Mouse (Mus musculus) G1E (cell line): ENCODE data around the gene Enho. TPM values are rescaled to one million over a fixed set of nuclear protein-coding genes. Genes with fewer than 3 reads are reported as not detected.

Experiments used
- ATAC-seq: 2 replicates; pipeline ENCODE4 v1.8.0; 2016; ENCODE audit warnings: mild to moderate bottlenecking; ENCODE audit not compliant: insufficient number of reproducible peaks, poor library complexity, low FRiP score, severe bottlenecking; ENCODE audit errors: extremely low read depth
- DNase-seq: peaks from one replicate; pipeline ENCODE4 v3.0.0; 2012; ENCODE audit warnings: low spot score
- H3K27me3 ChIP-seq: 2 replicates; pipeline ENCODE4 v1.6.1; 2012; ENCODE audit warnings: mild to moderate bottlenecking, low read length, inconsistent platforms; ENCODE audit not compliant: insufficient read depth
- H3K36me3 ChIP-seq: replicated peaks from 2 replicates; pipeline ENCODE3; 2012; ENCODE audit warnings: mild to moderate bottlenecking, inconsistent platforms
- H3K4me1 ChIP-seq: 2 replicates; pipeline ENCODE4 v1.6.1; 2012; ENCODE audit warnings: low read depth, low read length, inconsistent platforms, mixed read lengths; ENCODE audit not compliant: insufficient read depth
- H3K4me3 ChIP-seq: 2 replicates; pipeline ENCODE4 v1.5.1; 2012; ENCODE audit warnings: low read depth, mild to moderate bottlenecking, inconsistent platforms, low read length, moderate library complexity, mixed read lengths
- H3K9me3 ChIP-seq: replicated peaks from 2 replicates; pipeline ENCODE4 v1.6.1; 2012; ENCODE audit warnings: inconsistent platforms
- CTCF ChIP-seq: IDR thresholded peaks from 2 replicates; pipeline ENCODE4 v1.5.1; 2012; ENCODE audit warnings: low read depth, low read length, inconsistent platforms, mixed read lengths
- GATA1 ChIP-seq: IDR thresholded peaks from 2 replicates; pipeline ENCODE4 v1.6.1; 2012; ENCODE audit warnings: borderline replicate concordance, low read length, inconsistent platforms, mixed read lengths
- GATA2 ChIP-seq: IDR thresholded peaks from 2 replicates; pipeline ENCODE4 v1.6.1; 2012; ENCODE audit warnings: low read depth, low read length, inconsistent platforms, borderline replicate concordance
- POLR2AphosphoS5 ChIP-seq: IDR thresholded peaks from 2 replicates; pipeline ENCODE4 v1.6.1; 2012; ENCODE audit warnings: low read depth, low read length, inconsistent platforms; ENCODE audit not compliant: insufficient replicate concordance
- TAL1 ChIP-seq: conservative IDR thresholded peaks from 2 replicates; pipeline ENCODE4 v1.6.1; 2012; ENCODE audit warnings: low read depth, low read length, inconsistent platforms, mixed read lengths
- polyA plus RNA-seq: library from polyadenylated mRNA; stranded (reverse); fragments of >175 nt; gene quantifications from 2 replicates; pipeline ENCODE4 v1.2.3, GENCODE M21; 2012
- total RNA-seq, 2 experiments: library from RNA; stranded (forward) in 1 of 2; stranded (reverse) in 1 of 2; fragments of 200-1000 nt in 1 of 2; fragments of >200 nt in 1 of 2; fragmentation: Nextera tagmentation in 1 of 2; gene quantifications; 2 replicates each; pipeline ENCODE4 v1.2.3; 2014 to 2017

Enho gene
- total and polyA plus RNA-seq, 3 experiments = 0.22 TPM; not detected in 2

GRCm38 (mm10) chr4:41635906-41636305 is 4.2 kb downstream of the Enho start:
- DNase-seq = no peak
- peaks cover 67% of the 10 kb centered on the region for H3K27me3 ChIP-seq
- H3K4me1 ChIP-seq = peaks cover 14% of the 10 kb centered on the region
- H3K36me3 ChIP-seq = no peaks in the 10 kb centered on the region
- TF ChIP-seq GATA1 (no peak), POLR2AphosphoS5 (no peak), CTCF (no peak), GATA2 (no peak), TAL1 (no peak)
- H3K4me3 ChIP-seq = no peak overlapping the region
- no peaks in the 10 kb centered on the region for H3K9me3 ChIP-seq
- no peak for ATAC-seq

GRCm38 (mm10) chr4:41635224-41635623 is 4.9 kb downstream of the Enho start:
- TF ChIP-seq GATA2 (no peak), CTCF (no peak), POLR2AphosphoS5 (no peak), GATA1 (no peak), TAL1 (no peak)
- H3K4me3 ChIP-seq = no peak overlapping the region
- H3K36me3 ChIP-seq = no peaks in the 10 kb centered on the region
- ATAC-seq = no peak
- H3K27me3 ChIP-seq = peaks cover 67% of the 10 kb centered on the region
- DNase-seq = no peak
- H3K9me3 ChIP-seq = no peaks in the 10 kb centered on the region
- peaks cover 10% of the 10 kb centered on the region for H3K4me1 ChIP-seq

GRCm38 (mm10) chr4:41634631-41635030 is 5.5 kb downstream of the Enho start:
- no peak for TF ChIP-seq POLR2AphosphoS5
- no peak for TF ChIP-seq GATA2
- no peak for TF ChIP-seq TAL1
- no peak for TF ChIP-seq CTCF
- TF ChIP-seq GATA1 = no peak
- Histone ChIP-seq H3K4me3 (no peak overlapping the region), H3K36me3 (no peaks in the 10 kb centered on the region), H3K27me3 (peaks cover 70% of the 10 kb centered on the region), H3K9me3 (no peaks in the 10 kb centered on the region), H3K4me1 (peaks cover 6% of the 10 kb centered on the region)
- no peak for ATAC-seq
- no peak for DNase-seq

GRCm38 (mm10) chr4:41633001-41633400 is 7.1 kb downstream of the Enho start:
- peaks cover 5% of the 10 kb centered on the region for H3K4me1 ChIP-seq
- peaks cover 63% of the 10 kb centered on the region for H3K27me3 ChIP-seq
- DNase-seq (no peak), ATAC-seq (no peak)
- H3K9me3 ChIP-seq = no peaks in the 10 kb centered on the region
- TF ChIP-seq GATA2 (no peak), POLR2AphosphoS5 (no peak), GATA1 (no peak), CTCF (no peak), TAL1 (no peak)
- H3K4me3 ChIP-seq = no peak overlapping the region
- no peaks in the 10 kb centered on the region for H3K36me3 ChIP-seq

- Histone ChIP-seq H3K9me3 (no peaks in the 10 kb centered on the region), H3K4me1 (peaks cover 7% of the 10 kb centered on the region), H3K27me3 (peaks cover 57% of the 10 kb centered on the region), H3K36me3 (no peaks in the 10 kb centered on the region), H3K4me3 (no peak overlapping the region)
- no peak for DNase-seq
- ATAC-seq = no peak
- TF ChIP-seq POLR2AphosphoS5 (no peak), GATA2 (no peak), CTCF (no peak), TAL1 (no peak), GATA1 (no peak)
Measured at GRCm38 (mm10) chr4:41631390-41631789, 8.7 kb downstream of the Enho start.

DNA sequence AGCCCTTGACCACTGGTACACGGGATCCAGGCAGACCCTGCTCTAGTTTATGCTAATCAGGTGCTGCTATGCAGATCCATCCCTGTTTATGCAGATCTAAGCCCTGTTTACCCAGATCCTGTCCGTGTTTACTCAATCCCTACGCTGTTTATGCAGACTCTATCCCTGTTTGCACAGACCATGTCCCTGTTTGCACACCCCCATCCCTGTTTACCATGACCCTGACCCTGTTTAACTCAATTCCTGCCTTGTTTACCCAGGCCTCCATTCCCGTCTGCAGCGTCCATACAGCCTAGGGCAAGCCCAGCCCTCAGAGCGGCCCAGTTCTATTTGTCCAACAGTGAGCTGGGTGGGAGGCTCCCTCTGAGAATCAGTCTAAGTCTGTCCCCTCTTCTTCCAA is 9.9 kb downstream of the Enho start:
- DNase-seq = no peak
- Histone ChIP-seq H3K27me3 (peaks cover 57% of the 10 kb centered on the region), H3K4me3 (no peak overlapping the region), H3K4me1 (peaks cover 7% of the 10 kb centered on the region), H3K36me3 (no peaks in the 10 kb centered on the region), H3K9me3 (no peaks in the 10 kb centered on the region)
- no peak for TF ChIP-seq GATA1
- TF ChIP-seq TAL1 = no peak
- no peak for TF ChIP-seq GATA2
- TF ChIP-seq POLR2AphosphoS5 = no peak
- no peak for TF ChIP-seq CTCF
- no peak for ATAC-seq

DNA sequence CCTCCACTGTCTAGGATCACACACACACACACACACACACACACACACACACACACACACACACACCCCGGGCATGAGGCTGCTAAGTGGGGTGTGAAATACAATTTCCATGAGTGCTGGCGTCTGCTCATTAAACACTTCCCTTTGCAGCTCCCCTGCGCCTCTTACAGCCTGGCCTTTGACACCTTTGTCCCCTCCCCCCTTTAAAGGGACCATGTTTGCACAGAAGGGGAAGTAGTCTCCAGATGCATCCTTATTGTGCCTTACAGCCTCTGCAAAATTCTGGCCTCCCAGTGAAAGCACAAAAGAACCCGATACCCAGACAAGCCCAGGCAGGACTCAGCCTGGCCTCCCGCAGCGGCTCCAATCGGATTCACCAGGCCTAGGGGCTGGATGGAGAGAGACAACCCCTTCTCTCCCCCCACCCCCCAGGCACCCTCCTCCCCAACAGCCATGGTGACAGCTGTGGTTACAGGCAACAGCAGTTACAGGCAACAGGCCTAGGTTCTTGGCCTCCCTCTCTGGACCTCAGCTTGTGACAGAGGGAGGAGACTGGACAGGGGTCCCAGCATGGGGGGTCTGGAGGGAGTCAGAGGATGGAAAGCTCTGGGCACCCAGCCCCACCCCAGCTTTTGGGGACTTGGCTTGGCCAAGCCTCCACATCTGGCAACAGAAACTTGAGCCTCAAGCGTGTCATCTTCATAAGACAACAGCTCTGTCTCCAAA is 11.8 kb downstream of the Enho start:
- Histone ChIP-seq H3K9me3 (no peaks in the 10 kb centered on the region), H3K4me3 (no peak overlapping the region), H3K4me1 (peaks cover 7% of the 10 kb centered on the region), H3K36me3 (no peaks in the 10 kb centered on the region), H3K27me3 (peaks cover 52% of the 10 kb centered on the region)
- DNase-seq = no peak
- ATAC-seq = no peak
- no peak for TF ChIP-seq GATA1
- no peak for TF ChIP-seq POLR2AphosphoS5
- TF ChIP-seq GATA2 = no peak
- TF ChIP-seq TAL1 = no peak
- no peak for TF ChIP-seq CTCF
